Mouse (Mus musculus) lung, adult 2 months (tissue): ENCODE results near the gene Lrcol1.

ENCODE experiments used
- CTCF ChIP-seq: fragments of 200-500 bp; IDR thresholded peaks from 2 replicates; pipeline ENCODE4 v1.5.1; 2011; ENCODE audit warnings: mild to moderate bottlenecking, low read length, control low read depth; ENCODE audit not compliant: insufficient read depth
- POLR2A ChIP-seq: fragments of 200-500 bp; IDR thresholded peaks from 2 replicates; pipeline ENCODE4 v1.6.1; 2011; ENCODE audit warnings: low read depth, mild to moderate bottlenecking, control low read depth, low read length, borderline replicate concordance; ENCODE audit errors: extremely low read depth

GRCm38 (mm10) chr5:110361465-110361864 lies 16.9 kb downstream of the Lrcol1 start:
- TF ChIP-seq CTCF, result no peak
- TF ChIP-seq POLR2A, result no peak
